Mouse (Mus musculus): ENCODE results near the gene Gstp3.
"Not testable (repeated sequence)": the region's sequence is repeated elsewhere in the genome, so short reads cannot be mapped to it uniquely, and the experiment has no call there.

The Gstp3 gene

DNA sequence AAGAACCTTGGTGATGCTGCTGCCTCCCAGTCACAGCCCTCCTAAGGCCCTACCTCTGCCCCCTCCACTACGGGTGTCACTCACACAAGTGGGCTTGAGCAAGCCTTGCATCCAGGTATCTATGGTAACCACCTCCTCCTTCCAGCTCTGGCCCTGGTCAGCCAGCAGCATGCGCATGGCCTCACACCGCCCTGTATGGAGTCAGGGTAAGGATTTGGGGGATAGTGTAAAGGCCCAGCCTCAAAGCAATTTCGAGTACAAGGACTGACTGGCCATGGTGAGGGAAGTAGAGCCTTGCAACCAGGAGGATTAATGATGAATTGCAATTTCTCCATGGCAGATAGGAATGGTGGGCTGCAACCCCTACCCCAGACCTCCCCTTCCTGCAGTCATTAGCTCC is 17.9 kb downstream of the Gstp3 start:
- in situ Hi-C loops (cut with MseI, MboI), result not testable (repeated sequence)

DNA sequence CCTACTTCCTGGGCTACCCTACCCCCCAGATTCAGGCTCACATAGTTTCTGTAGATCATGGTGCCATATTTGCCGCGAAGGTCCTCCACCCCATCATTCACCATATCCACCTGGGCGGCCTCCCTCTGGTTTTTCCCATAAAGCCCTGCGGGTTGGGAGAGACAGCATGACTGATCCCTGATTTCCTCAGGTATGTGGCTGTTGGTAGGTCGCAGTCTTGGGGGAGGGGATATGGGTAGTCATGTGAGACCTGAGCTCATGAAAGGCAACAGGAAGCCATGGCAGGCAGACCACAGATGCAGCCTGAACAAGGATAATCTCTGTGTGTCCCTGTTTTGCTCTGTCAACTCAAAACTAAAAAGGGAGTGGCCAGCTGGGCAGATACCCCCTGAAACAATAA is 18.4 kb downstream of the Gstp3 start:
- in situ Hi-C loops (cut with MseI, MboI), result not testable (repeated sequence)

DNA sequence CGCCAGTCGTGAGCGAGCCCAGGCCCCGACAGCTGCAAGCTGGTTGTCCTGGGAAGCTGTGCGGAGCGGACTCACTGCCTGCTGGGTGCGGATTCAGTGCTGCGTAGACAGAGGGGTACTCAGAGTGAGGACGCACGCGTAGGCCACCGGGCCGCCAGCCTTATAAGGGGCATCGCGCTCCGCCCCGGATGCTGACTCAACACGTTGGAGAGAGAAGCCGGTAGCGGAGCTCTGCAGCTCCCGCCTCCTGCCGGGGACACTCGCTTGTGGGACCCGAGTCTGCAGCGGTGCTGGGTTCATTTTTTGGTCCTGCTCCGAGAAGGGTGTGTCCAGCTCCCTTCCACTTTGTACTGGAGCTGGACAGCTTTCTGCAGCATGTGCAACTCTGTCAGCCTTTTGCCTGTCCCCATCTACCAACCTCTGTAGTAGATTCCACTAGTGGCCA is 21.6 kb downstream of the Gstp3 start, which contains the start of gene Gstp1:
TSS of gene Gstp1 (minus strand) at position 198 of the 445 bp plus-strand sequence.
- in situ Hi-C loops (cut with MseI, MboI), result no loop called here

DNA sequence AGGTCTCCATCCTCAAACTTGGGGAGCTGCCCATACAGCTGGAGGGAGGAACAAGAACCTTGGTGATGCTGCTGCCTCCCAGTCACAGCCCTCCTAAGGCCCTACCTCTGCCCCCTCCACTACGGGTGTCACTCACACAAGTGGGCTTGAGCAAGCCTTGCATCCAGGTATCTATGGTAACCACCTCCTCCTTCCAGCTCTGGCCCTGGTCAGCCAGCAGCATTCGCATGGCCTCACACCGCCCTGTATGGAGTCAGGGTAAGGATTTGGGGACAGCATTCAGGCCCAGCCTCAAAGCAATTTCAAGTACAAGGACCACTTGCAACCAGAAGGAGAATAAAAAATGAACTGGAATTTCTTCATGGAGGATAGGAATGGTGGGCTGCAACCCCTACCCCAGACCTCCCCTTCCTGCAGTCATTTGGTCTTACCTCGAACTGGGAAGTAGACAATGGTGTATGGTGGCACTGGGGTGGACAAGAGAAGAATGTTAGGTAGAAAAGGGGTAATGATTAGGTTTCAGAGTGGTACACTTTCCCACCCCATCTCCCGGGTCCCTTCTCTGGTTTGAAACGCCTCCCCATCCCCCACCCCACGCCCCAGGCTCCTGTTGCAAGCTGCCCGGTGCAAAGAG is 22.1 kb downstream of the Gstp3 start:
- in situ Hi-C loops (cut with MseI, MboI), result not testable (repeated sequence)

DNA sequence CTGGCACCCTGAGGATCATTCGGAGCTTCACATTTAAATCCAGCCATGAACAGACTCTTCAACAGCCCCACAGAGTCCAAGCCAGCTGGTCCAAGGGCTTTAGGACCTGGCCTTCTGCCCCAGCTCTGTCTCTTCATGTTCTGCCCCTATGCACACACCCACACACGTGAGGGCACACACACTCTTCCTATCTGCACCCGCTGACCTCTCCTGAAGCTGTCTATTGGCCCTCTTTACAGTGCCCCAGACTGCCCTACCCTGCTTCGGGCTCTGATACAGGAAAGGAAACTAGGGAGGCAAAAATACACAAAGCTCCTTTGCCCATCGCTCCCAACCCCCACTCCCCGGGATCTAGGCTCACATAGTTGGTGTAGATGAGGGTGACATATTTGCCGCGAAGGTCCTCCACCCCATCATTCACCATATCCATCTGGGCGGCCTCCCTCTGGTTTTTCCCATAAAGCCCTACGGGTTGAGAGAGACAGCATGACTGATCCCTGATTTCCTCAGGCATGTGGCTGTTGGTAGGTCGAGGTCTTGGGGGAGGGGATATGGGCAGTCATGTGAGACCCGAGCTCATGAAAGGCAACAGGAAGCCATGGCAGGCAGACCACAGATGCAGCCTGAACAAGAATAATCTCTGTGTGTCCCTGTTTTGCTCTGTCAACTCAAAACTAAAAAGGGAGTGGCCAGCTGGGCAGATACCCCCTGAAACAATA is 22.9 kb downstream of the Gstp3 start:
- in situ Hi-C loops (cut with MseI, MboI), result no loop called here

DNA sequence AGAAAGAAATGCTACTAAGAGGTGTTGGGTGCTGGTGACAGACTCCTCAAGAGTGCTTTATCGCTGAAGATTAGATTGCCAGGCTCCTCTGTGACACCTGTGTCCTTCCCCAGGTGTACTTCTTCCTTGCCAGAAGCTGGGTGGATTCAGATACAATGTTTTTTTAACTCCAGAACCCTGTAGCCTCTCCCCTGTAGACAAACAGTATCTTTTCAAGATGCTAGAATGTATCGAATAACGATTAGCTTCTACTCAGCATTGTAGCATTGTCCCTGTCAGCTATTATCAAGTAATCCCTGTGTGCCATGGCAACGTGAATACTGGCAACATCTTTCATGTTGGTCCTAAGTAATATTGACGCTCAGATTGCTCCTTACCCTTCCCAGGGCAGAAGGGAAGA is 25.6 kb downstream of the Gstp3 start:
- in situ Hi-C loops (cut with MseI, MboI), result no loop called here

DNA sequence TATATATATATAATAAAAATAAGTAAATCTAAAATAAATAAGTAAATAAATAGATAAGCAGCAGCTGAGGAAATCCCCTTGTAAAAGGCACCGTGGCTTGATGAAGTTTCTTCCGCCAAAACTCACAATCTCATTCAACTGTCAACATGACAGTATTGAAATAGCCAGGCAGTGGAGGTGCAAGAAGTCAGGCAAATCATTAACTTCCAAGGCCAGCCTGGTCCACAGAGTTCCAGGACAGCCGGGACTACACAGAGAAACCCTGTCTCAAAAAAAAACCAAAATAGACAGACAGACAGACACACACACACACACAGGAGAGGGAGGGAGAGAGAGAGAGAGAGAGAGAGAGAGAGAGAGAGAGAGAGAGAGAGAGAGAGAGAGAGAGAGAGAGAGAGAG is 26.1 kb downstream of the Gstp3 start:
- in situ Hi-C loops (cut with MseI, MboI), result no loop called here

DNA sequence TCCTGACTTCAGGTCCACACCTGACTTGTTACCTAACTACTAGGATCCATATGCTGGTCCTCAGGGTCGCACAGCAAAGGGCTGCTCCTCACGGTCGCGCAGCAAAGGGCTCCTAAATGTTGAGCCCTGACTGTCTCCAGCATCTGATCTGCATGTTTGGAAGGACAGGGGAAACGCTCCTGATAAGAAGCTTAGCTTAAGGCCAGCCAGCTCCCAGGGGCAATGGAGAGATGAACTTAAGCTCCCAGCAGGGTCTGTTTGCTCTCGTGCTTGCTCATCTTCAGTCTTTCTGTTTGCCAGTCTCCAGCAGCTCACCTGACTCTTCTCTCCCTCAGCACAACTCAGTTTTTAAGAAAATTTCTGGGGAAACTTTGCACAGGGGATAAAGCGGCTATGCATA is 26.7 kb downstream of the Gstp3 start:
- in situ Hi-C loops (cut with MseI, MboI), result no loop called here

DNA sequence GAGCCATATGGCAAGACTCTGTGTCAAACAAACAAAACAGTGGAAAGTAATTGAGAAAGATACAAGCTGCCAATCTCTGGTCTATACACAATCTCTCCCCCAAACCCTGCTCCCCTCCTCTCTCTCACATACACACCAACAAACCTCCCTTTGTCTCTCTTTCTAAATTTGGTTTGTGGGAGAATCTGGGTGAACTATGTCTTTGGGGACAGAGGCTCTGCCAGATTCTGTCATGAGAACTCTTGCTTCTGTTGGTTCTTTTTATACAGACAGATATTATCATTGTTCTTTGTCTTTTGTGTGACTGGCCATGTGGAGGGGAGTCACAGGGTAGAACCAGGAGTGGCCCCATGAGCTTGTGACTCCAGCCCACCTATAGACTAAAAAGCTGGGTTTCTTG is 31.8 kb downstream of the Gstp3 start:
- in situ Hi-C loops (cut with MseI, MboI), result no loop called here

DNA sequence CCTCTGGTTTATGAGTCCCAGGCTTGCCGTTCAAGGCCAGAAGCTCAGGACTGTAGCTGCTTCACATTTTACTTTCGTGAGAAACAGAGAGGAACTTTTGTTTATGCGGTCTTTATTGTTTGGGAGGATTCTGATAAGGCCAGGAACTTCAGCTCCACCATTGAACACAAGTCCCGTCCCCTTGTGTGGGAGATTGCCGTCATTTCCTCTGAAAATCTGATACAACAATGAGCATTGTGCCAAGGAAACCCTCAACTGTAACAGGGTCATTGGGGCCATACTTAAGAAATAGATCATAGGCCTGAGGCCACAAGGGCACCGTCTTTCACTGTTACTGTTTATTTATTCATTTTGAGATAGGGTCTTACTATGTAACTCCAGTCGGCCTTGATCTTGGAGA is 36.2 kb downstream of the Gstp3 start:
- in situ Hi-C loops (cut with MseI, MboI), result no loop called here

DNA sequence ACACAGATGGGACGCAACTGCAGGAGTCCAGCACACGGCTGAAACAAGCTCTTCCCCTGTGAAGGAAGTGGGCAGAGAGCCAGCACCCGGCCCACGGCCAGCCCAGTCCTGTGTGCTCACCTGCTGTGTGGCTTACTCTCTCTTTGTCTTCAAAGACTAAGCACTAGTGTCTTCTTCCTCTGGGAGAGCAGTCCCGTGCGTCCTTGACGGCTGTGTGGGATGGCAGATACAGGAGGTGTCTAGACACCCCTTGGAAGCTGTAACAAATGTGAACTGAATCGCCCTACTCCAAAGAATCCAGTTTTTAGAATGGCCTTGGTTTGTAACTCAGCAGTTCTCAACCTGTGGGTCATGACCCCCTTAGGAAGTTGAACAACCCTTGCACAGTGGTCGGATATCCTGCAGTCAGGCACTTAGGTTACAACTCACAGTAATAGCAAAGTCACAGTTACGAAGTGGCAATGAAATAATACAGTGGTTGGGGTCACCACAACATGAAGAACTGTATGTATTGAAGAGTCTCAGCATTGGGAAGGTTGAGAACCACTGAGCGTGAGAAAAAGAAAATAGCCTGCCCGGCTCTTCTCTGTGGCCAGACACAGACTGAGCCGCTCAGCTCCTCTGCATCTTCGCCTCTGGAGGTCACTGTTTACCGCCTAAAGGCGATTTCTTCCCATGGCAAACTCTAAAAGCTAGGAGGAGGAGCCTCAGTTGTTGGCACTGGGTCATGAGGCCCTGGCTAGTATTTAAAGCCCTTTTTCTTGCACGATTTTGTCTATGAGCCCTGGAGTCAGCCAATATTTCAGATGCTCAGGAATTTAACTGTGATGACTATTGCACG is 40.4 kb downstream of the Gstp3 start:
- in situ Hi-C loops (cut with MseI, MboI), result loop anchor here in 1 of 2 experiments (5.0 kb wide), 1 partner anchor 33 kb away; no protein-coding TSS in a partner anchor

DNA sequence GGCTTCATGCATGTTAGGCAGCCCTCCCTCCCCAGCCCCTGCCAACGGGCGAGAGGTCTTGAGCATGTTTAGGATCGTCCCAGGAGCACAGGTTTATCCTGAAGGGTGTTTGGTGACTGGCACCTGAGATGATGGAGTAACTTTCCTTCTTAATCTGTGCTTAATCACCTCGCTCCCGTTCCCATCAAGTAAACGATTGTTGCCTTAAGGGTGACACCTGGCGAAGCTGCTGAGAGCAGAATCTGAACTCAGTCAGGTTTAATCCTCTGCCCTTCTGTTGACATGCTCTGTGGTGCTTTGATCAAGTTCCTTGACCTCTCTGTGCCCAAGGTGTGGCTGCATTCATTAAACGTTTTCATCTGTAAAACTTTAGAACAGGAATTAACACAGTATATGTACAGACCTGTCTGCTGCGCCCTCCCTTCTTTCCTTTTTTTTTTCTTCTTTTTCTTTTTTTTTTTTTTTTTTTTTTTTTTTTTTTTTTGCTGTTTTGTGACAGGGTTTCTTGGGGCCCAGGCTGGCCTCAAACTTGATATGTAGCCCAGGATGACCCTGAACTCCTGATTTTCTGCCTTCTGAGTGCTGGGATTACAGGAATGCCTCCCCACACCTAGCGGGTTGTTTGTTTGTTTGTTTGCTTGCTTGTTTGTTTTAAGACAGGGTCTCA is 41.3 kb downstream of the Gstp3 start:
- in situ Hi-C loops (cut with MseI, MboI), result loop anchor here in 1 of 2 experiments (5.0 kb wide), 1 partner anchor 34 kb away; no protein-coding TSS in a partner anchor

DNA sequence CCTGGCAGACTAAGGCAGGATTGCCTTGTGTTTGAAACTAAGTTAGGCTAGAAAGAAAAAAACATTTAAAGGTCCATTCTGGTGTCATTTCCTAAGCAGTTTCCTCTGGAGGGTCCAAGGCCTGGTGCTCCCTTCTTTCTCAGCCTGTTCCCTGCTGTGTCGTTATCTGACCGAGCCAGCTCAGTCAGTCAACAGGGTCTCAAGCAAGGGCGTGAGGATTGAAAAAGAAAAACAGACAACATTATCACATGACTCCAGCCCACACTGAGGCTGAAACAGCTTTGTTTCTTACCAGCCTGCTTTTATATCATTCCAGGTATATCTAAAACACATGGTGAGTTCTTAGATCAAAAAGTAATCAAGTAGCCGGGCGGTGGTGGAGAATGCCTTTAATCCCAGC is 43.7 kb downstream of the Gstp3 start:
- in situ Hi-C loops (cut with MseI, MboI), result loop anchor here in 1 of 2 experiments (5.0 kb wide), 1 partner anchor 37 kb away; no protein-coding TSS in a partner anchor

DNA sequence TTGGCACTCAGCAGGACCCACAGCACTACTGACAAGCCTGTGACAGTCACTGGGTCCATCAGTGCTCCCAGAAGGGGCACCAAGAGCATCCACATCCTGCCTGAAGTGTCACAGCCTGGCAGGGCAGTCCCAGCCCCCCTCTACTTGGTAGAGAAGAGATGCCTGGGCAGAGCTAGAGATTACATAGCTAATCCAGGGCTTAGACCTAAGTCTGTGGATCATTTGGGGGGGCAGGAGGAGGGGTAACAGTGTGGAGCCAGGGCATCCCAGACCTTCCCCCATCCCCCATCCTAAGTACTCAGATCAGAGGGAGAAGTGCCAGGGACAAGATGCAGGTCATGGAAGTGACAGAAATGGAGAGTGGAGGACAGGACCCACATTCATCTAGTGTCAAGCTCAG is 44.6 kb downstream of the Gstp3 start:
- in situ Hi-C loops (cut with MseI, MboI), result loop anchor here in 1 of 2 experiments (5.0 kb wide), 1 partner anchor 37 kb away; no protein-coding TSS in a partner anchor

DNA sequence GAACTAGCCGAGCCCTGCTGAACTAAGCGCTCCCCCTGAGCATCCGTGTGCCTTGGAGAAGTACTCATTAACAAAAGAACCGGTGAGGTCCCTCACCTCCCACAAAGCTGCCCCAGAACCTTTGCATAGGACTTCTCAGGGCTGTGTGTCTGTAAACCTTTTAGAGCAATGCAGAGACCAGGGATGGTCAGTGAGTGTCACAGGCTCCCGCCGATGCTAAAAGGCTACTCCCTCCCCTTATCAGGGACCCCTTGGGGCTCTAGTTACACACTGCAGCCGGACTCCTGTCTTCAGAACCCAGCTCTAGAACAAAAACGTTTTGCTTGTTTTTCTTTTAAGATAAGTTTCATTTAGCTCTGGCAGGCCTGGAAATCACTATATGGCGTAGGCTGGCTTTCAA is 46.3 kb downstream of the Gstp3 start:
- in situ Hi-C loops (cut with MseI, MboI), result no loop called here

DNA sequence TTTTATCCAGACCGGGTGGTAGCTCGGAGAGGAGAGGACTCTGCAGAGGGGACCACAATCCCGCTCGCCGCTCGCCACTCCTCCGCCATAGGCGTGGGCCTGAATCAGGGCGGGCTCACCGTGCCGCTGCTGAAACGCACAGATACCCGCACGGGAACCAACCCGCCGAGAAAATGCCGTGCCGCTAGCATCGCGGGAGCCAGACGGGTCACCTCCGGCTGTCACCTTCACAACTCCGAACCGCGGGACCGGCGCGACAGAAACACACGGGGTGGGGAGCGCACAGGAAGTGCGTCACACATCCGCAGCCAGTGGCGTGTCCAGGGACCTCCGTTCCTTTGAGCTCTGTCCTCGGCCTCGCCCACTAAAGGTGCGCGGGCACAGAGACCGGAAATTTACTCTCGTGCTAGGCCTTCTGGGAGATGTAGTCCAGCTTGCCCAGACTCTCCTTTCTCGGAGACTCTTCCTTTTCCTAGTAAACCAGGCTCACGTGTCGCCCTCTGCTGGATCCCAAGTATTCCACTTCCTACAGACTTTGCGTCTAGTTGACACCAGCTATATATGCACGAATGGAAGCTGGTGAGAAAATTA is 46.8 kb downstream of the Gstp3 start, which contains the start of gene Ndufv1:
TSS of gene Ndufv1 (minus strand) at position 375 of the 591 bp plus-strand sequence.
- in situ Hi-C loops (cut with MseI, MboI), result no loop called here

DNA sequence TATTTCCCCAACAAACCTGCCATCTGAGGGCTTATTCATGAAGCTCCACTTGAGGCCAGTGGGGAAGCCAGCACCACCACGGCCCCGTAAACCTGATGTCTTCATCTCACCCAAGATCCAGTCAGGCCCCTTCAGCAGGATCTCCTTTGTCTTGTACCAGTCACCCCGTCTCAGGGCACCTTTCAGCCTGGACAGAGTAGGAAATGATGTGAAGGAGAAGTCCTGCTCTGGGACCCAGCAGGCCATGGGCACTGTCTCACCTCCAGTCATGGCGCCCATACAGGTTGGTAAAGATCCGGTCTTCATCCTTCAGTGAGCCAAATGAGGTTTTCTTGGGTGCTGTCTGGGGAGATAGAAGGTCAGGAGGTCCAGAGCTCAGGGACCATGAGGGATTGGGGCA is 48.3 kb downstream of the Gstp3 start:
- in situ Hi-C loops (cut with MseI, MboI), result no loop called here

Measured in mouse trophoblast stem cell (cell line).